Mouse (Mus musculus) neural tube, embryonic 14.5 days (tissue): ENCODE measurements around the gene Cacna1s. TPM values are rescaled to one million over a fixed set of nuclear protein-coding genes. Genes with fewer than 3 reads are reported as not detected.

ENCODE experiments used
- ATAC-seq: fragments of 200-750 bp; cut with Nextera tagmentation; 2 replicates; pipeline ENCODE4 v1.8.0; 2017; ENCODE audit warnings: low read depth, mild to moderate bottlenecking, moderate TSS enrichment, moderate library complexity
- H3K27ac ChIP-seq: fragments of 300-500 bp; sonication (generic); 2 replicates; pipeline ENCODE4 v1.5.1; 2014; ENCODE audit warnings: low read depth, mild to moderate bottlenecking, control low read depth, low read length, moderate library complexity, mixed read lengths
- H3K27me3 ChIP-seq: fragments of 300-500 bp; sonication (generic); 2 replicates; pipeline ENCODE4 v1.6.1; 2014; ENCODE audit warnings: low read length; ENCODE audit not compliant: control insufficient read depth, insufficient read depth
- H3K36me3 ChIP-seq: fragments of 300-500 bp; sonication (generic); 2 replicates; pipeline ENCODE4 v1.6.1; 2014; ENCODE audit warnings: low read length, mixed read lengths; ENCODE audit not compliant: control insufficient read depth, insufficient read depth
- H3K4me1 ChIP-seq: fragments of 300-500 bp; sonication (generic); 2 replicates; pipeline ENCODE4 v1.6.1; 2014; ENCODE audit warnings: low read length; ENCODE audit not compliant: control insufficient read depth, insufficient read depth
- H3K4me2 ChIP-seq: fragments of 300-500 bp; sonication (generic); 2 replicates; pipeline ENCODE4 v1.6.1; 2014; ENCODE audit warnings: mild to moderate bottlenecking, low read depth, low read length, control low read depth
- H3K4me3 ChIP-seq: fragments of 300-500 bp; sonication (generic); 2 replicates; pipeline ENCODE4 v1.5.1; 2014; ENCODE audit warnings: low read depth, low read length, control low read depth, mixed read lengths
- H3K9ac ChIP-seq: fragments of 300-500 bp; sonication (generic); replicated peaks from 2 replicates; pipeline ENCODE4 v1.6.1; 2014; ENCODE audit warnings: low read depth, mild to moderate bottlenecking, control low read depth, low read length, mixed read lengths
- H3K9me3 ChIP-seq: fragments of 300-500 bp; sonication (generic); 2 replicates; pipeline ENCODE4 v1.6.1; 2016; ENCODE audit warnings: low read length; ENCODE audit not compliant: control insufficient read depth
- WGBS: fragments of 180-500 bp; shearing (Covaris S2); extraction: QIAGEN DNeasy Blood & Tissue Kit; methylation state at CpG from one replicate; pipeline ENCODE4 v1.1.7; 2014; 5-methylcytosine and 5-hydroxymethylcytosine counted together
- polyA plus RNA-seq: library from polyadenylated mRNA; unstranded; fragments of >200 nt; fragmentation: Nextera tagmentation; extraction: Ambion mirVana; gene quantifications from 2 replicates; pipeline ENCODE4 v1.2.1, GENCODE M21; 2014

Gene Cacna1s
- polyA plus RNA-seq, 1 experiment from 2014 or later = 0.20 TPM

GRCm38 (mm10) chr1:136045774-136046173 lies 6.8 kb upstream of the Cacna1s start:
- Histone ChIP-seq H3K4me1 (peaks cover 4% of the 10 kb centered on the region), H3K27me3 (peaks cover 10% of the 10 kb centered on the region), H3K9ac (no peak overlapping the region), H3K27ac (no peak overlapping the region), H3K4me2 (no peak overlapping the region), H3K36me3 (no peaks in the 10 kb centered on the region), H3K9me3 (no peaks in the 10 kb centered on the region), H3K4me3 (no peak overlapping the region)
- whole genome bisulfite sequencing = 23% methylated on average over 4 of the region's 4 CpGs
- no peak for ATAC-seq

GRCm38 (mm10) chr1:136047432-136047831 lies 5.1 kb upstream of the Cacna1s start:
- 3% methylated on average over 2 of the region's 2 CpGs for WGBS
- H3K27me3 ChIP-seq = peaks cover 11% of the 10 kb centered on the region
- H3K9me3 ChIP-seq = no peaks in the 10 kb centered on the region
- H3K4me2 ChIP-seq = no peak overlapping the region
- no peak for ATAC-seq
- peaks cover 7% of the 10 kb centered on the region for H3K4me1 ChIP-seq
- no peak overlapping the region for H3K9ac ChIP-seq
- H3K36me3 ChIP-seq = no peaks in the 10 kb centered on the region
- H3K27ac ChIP-seq = no peak overlapping the region
- no peak overlapping the region for H3K4me3 ChIP-seq

GRCm38 (mm10) chr1:136047894-136048293 lies 4.7 kb upstream of the Cacna1s start:
- no peak for ATAC-seq
- 80% methylated on average over 9 of the region's 9 CpGs for WGBS
- H3K9ac ChIP-seq = no peak overlapping the region
- H3K9me3 ChIP-seq = no peaks in the 10 kb centered on the region
- peaks cover 7% of the 10 kb centered on the region for H3K4me1 ChIP-seq
- no peak overlapping the region for H3K27ac ChIP-seq
- no peak overlapping the region for H3K4me2 ChIP-seq
- no peak overlapping the region for H3K4me3 ChIP-seq
- H3K27me3 ChIP-seq = peaks cover 13% of the 10 kb centered on the region
- no peaks in the 10 kb centered on the region for H3K36me3 ChIP-seq

GRCm38 (mm10) chr1:136050312-136051012 lies 2.1 kb upstream of the Cacna1s start, which contains the start of gene Ascl5:
Ascl5 (plus strand) TSS chr1:136050804.
- 21% methylated on average over 29 of the region's 29 CpGs for WGBS
- H3K4me2 ChIP-seq = peak within 1 kb of the TSS; percentile 52
- peak within 1 kb of the TSS; percentile 31 for H3K4me3 ChIP-seq
- H3K36me3 ChIP-seq = no peaks in the 10 kb centered on the region
- peaks cover 13% of the 10 kb centered on the region for H3K27me3 ChIP-seq
- peak; percentile 19 for ATAC-seq
- H3K9me3 ChIP-seq = no peaks in the 10 kb centered on the region
- H3K4me1 ChIP-seq = peaks cover 7% of the 10 kb centered on the region
- H3K27ac ChIP-seq = no peak within 1 kb of the TSS
- H3K9ac ChIP-seq = 0 out of 2 replicates have a peak within 1 kb of the TSS, but pooled peaks have one; percentile 1

- 2% methylated on average over 36 of the region's 36 CpGs for WGBS
- Histone ChIP-seq H3K9ac (0 out of 2 replicates have a peak overlapping the region, but pooled peaks have one; percentile 1), H3K4me2 (peak overlapping the region; percentile 52), H3K4me1 (peaks cover 7% of the 10 kb centered on the region), H3K36me3 (no peaks in the 10 kb centered on the region), H3K27me3 (peaks cover 13% of the 10 kb centered on the region), H3K9me3 (no peaks in the 10 kb centered on the region), H3K27ac (no peak overlapping the region), H3K4me3 (peak overlapping the region; percentile 31)
- ATAC-seq = peak; percentile 71; the same call in 1 of the 2 replicates
Measured at GRCm38 (mm10) chr1:136051013-136051315, 1.6 kb upstream of the Cacna1s start.

GRCm38 (mm10) chr1:136051465-136051864 lies 1.1 kb upstream of the Cacna1s start:
- peak; percentile 82 for ATAC-seq
- Histone ChIP-seq H3K27ac (no peak overlapping the region), H3K27me3 (peaks cover 13% of the 10 kb centered on the region), H3K4me1 (peaks cover 7% of the 10 kb centered on the region), H3K9me3 (no peaks in the 10 kb centered on the region), H3K4me3 (peak overlapping the region; percentile 31), H3K36me3 (no peaks in the 10 kb centered on the region), H3K4me2 (peak overlapping the region; percentile 52), H3K9ac (0 out of 2 replicates have a peak overlapping the region, but pooled peaks have one; percentile 1)
- 0% methylated on average over 6 of the region's 6 CpGs for WGBS

GRCm38 (mm10) chr1:136055771-136056170 lies 3.2 kb downstream of the Cacna1s start:
- no peak overlapping the region for H3K4me3 ChIP-seq
- 45% methylated on average over 3 of the region's 3 CpGs for WGBS
- no peak for ATAC-seq
- H3K9ac ChIP-seq = no peak overlapping the region
- no peaks in the 10 kb centered on the region for H3K9me3 ChIP-seq
- no peak overlapping the region for H3K27ac ChIP-seq
- H3K4me1 ChIP-seq = peaks cover 4% of the 10 kb centered on the region
- peaks cover 3% of the 10 kb centered on the region; the same call in 1 of the 2 replicates for H3K27me3 ChIP-seq
- H3K36me3 ChIP-seq = no peaks in the 10 kb centered on the region
- H3K4me2 ChIP-seq = no peak overlapping the region

- no peak overlapping the region for H3K9ac ChIP-seq
- H3K4me3 ChIP-seq = no peak overlapping the region
- ATAC-seq = no peak
- H3K27me3 ChIP-seq = no peaks in the 10 kb centered on the region
- no peak overlapping the region for H3K4me2 ChIP-seq
- no peaks in the 10 kb centered on the region for H3K9me3 ChIP-seq
- H3K36me3 ChIP-seq = no peaks in the 10 kb centered on the region
- no peak overlapping the region for H3K27ac ChIP-seq
- H3K4me1 ChIP-seq = no peaks in the 10 kb centered on the region
- WGBS = 36% methylated on average over 3 of the region's 3 CpGs
Measured at GRCm38 (mm10) chr1:136058594-136058993, 6.0 kb downstream of the Cacna1s start.

- ATAC-seq = peak; percentile 34; the same call in 1 of the 2 replicates
- no peak overlapping the region for H3K4me2 ChIP-seq
- H3K4me3 ChIP-seq = no peak overlapping the region
- H3K4me1 ChIP-seq = no peaks in the 10 kb centered on the region
- no peaks in the 10 kb centered on the region for H3K36me3 ChIP-seq
- H3K27ac ChIP-seq = no peak overlapping the region
- no peaks in the 10 kb centered on the region for H3K9me3 ChIP-seq
- no peaks in the 10 kb centered on the region for H3K27me3 ChIP-seq
- WGBS = 40% methylated on average over 9 of the region's 9 CpGs
- H3K9ac ChIP-seq = no peak overlapping the region
Measured at GRCm38 (mm10) chr1:136061041-136061789, 8.7 kb downstream of the Cacna1s start.
